Mouse (Mus musculus) heart, adult 2 months (tissue): Measurements from ENCODE around the gene Gdf15.

Source experiments
- CTCF ChIP-seq: fragments of 200-600 bp; IDR thresholded peaks from 2 replicates; pipeline ENCODE4 v1.8.1; 2022; ENCODE audit warnings: antibody characterized with exemption, mild to moderate bottlenecking, moderate library complexity
- EP300 ChIP-seq: fragments of 200-500 bp; IDR thresholded peaks from 2 replicates; pipeline ENCODE4 v1.6.1; 2011; ENCODE audit warnings: low read depth, low read length, control low read depth; ENCODE audit not compliant: insufficient read depth
- POLR2A ChIP-seq: fragments of 200-500 bp; IDR thresholded peaks from 2 replicates; pipeline ENCODE4 v1.6.1; 2011; ENCODE audit warnings: mild to moderate bottlenecking, low read depth, low read length, control low read depth; ENCODE audit not compliant: insufficient read depth

- TF ChIP-seq CTCF, result no peak
- TF ChIP-seq POLR2A, result no peak
- no peak for TF ChIP-seq EP300
Observed at GRCm38 (mm10) chr8:70618888-70619334, 13.3 kb downstream of the Gdf15 start.
